Mouse (Mus musculus): Measurements from ENCODE around the gene 1700001C19Rik.

1700001C19Rik gene

DNA sequence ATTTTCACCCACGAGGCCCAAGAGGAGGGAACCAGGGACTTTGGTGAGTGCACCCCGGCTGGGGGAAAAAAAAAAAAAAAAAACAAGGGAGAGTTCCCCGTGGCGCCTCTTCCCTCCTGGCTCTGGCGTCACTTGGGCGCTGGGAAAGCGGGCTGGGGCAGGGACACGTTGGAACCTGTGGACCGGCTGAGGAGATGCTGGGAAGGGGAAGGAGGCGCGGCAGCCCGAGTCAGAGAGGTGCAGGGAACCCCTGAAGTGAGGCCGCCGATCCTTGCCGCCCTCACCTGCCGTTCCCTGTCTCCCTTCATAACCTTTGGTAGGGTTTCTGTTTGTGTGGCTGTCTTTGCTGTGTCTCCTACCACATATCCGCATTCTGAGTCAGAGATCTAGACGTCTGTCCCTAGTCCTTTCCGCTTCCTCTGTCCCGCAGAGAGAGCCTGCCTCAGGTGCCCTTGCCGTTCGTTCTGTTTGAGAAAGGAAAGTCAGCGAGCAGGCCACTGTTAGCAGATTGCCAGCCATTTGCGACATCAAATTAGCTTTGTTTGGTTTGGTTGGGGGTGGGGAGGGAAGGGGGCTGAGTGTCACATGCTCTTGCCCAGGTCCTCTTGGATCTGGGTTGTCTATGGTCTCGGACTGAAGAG, at the start of gene 1700001C19Rik:
Gene 1700001C19Rik, minus strand, starts transcription at position 470 of the 641 bp plus-strand sequence.
- in situ Hi-C loops (cut with MboI, MseI), result no loop called here

DNA sequence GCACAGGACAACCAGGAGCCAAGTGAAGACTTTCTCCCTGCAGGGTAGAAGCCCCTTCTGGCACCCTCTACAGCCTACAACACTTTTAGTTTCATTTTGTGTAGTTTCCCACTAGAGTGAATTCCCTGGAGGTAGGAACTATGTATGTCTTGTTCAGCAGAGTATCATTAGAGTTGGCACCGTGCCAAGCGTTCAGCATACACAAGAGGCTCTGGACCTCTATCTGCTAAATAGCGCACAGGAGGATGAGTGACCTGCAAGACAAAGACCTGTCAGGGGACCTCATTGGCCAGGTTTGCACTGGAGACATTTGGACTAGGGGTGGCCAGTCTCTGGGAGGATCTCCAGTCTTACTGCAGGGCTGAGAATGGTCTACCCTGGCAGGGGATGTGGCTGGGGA, 48.6 kb upstream of the 1700001C19Rik start:
- in situ Hi-C loops (cut with MboI, MseI), result no loop called here

DNA sequence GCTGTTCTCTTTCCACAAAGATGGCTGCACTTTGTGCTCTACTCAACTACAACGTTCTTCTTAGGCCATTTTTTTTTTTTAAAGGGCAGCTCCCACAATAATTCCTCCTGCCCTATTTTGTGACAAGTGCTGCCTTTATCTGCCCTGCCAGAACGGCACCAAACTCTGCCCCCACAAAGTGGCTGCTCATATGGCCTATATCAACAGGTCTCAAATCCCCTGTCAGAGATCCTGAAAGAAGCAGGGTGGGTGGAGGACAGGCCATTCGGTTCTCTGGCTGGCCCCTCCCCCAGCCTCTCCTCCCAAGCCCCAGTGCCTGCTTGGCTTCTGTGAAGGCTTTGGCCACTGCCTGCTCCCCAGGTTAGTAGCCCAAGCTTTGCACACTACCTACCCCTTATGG, 47.8 kb upstream of the 1700001C19Rik start:
- in situ Hi-C loops (cut with MboI, MseI), result no loop called here

DNA sequence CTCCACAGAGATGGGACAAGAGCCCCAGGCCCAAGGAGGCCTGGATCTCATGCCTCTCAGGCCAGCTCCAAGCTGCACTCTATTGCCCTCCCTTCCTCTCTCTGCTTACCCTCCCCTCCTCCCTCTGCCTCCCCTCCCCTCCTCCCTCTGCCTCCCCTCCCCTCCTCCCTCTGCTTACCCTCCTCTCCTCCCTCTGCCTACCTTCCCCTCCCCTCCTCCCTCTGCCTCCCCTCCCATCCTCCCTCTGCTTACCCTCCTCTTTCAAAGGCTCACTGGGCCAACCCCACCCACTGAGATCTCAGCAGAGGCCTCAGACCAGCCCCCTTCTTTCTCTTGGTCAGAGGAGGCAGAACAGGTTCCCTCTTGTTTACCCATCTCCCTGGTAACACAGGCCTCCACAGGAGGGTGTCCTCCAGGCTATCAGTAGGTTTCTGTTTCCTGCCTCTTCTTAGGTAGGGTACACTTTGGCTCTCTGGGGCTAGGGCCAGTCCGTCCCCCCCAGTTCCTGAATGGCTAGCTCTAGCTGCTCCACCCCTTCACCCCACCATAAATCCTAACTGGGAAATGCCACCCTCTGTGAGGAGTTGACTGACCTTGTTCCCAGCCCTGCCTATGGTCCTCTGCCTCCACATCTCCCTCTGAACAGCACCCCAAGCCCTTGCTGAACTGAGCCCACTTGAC, 47.2 kb upstream of the 1700001C19Rik start:
- in situ Hi-C loops (cut with MboI, MseI), result no loop called here

DNA sequence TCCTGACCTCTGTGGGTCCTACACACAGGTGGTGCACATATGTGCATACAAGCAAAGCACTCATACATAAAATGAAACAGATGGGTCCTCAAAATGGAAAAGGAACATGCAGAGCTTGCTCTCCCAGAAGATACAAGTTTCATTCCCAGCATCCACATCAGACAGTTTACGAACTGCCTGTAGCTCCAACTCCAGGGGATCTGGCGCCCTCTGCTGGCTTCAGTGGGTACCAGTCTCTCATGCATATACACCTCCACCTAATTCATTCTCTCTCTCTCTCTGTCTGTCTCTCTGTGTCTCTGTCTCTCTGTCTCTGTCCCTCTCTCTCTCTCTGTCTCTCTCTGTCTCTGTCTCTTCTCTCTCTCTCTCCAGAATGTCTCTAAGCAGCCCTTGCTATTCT, 45.2 kb upstream of the 1700001C19Rik start:
- in situ Hi-C loops (cut with MboI, MseI), result no loop called here

DNA sequence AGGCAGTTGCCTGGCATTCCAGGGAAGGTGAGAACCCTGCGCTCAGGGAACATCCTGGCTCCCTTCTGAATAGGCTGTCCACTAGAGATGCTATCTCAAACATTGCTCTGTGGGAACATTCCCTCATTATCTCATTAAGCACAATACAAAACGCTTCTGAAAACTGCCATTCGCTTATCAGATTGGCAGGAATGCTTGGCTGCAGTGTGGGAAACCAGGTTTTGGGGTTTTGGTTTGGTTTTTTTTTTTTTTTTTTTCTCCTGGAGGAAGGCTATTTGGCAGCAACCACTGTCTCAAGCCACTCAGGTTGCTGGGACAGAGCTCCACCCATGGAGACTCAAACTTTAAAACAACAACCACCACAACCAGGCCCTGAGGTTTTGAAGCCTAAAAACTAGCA, 42.7 kb upstream of the 1700001C19Rik start:
- in situ Hi-C loops (cut with MboI, MseI), result no loop called here

DNA sequence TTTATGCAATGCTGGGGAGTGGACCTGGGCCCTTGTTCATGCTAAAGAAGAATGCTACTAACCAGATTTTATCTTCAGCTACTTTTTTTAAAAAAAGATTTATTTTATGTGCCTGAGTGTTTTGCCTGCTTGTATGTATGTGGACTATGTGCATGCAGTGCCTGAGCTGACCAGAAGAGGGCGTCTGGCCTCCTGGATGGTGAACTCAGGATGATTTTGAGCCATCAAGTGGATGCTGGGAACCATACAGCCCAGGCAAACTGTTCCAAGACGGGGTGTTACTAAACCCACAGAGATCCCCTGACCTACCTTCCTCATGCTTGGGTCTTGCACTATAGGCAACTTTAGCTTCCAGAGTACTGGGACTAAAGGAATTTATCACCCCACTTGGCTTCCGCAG, 38.5 kb upstream of the 1700001C19Rik start:
- in situ Hi-C loops (cut with MboI, MseI), result no loop called here

DNA sequence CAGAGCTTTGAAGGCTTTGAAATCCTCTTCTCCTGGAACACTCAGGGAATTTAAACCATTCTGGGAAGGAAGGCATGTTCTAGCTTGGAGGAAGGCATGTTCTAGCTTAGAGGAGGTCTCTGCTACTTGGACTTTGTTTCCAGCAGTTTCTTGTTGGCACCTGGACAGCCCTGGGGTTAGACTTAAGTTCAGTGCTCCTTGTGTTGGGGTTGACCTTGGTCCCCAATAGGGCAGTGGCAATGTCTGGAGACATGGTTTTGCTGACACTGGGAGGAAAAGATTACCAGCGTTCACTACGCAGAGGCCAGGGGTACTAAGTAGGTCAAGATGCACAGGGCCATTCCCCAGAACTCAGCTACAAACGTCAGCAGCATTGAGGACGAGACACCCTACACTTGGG, 38.0 kb upstream of the 1700001C19Rik start:
- in situ Hi-C loops (cut with MboI, MseI), result no loop called here

DNA sequence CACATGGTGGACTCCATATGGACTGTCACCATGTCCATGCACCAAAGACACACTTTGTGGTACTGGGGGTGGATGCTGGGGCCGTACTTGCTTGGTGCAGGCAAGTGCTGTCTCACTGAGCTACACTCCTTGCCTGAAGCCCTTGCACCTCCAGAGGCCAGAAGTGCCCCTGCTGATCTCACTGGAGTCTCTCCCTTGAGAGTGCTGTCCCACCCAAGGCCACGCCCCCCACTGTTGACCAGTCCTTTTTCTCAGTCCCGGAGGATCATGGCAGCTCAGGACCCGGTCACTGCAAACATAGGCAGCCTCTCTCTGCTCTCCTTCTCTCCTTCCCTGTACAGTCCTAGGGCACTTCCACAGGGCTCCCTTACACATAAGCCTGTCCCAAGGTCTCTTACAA, 37.1 kb upstream of the 1700001C19Rik start:
- in situ Hi-C loops (cut with MboI, MseI), result no loop called here

DNA sequence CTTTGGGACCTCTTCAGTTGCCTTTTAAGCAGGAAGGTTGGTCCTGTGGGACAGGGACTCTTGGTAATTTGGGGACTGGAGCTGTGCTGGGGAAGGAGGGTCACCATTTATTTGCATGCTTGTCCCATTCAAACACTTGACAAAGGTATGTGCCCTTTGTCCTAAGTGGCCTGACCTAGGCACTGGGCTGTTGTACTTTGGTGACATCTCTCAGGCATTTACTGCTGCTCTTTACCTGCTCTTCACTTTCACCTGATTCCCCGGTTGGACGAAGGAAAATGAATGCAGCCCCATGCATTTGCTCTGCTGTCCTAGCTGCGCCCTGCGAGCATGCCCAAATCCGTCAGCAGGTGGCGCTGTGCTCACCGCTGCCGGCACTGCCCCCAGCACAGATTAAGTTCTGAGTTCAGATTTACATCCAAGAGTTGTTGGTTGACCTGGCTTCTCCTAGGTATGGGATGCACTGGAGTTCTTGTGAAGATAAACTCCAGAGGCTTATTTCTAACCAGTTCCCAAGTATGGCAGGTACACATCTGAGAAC, 36.3 kb upstream of the 1700001C19Rik start:
- in situ Hi-C loops (cut with MboI, MseI), result no loop called here

DNA sequence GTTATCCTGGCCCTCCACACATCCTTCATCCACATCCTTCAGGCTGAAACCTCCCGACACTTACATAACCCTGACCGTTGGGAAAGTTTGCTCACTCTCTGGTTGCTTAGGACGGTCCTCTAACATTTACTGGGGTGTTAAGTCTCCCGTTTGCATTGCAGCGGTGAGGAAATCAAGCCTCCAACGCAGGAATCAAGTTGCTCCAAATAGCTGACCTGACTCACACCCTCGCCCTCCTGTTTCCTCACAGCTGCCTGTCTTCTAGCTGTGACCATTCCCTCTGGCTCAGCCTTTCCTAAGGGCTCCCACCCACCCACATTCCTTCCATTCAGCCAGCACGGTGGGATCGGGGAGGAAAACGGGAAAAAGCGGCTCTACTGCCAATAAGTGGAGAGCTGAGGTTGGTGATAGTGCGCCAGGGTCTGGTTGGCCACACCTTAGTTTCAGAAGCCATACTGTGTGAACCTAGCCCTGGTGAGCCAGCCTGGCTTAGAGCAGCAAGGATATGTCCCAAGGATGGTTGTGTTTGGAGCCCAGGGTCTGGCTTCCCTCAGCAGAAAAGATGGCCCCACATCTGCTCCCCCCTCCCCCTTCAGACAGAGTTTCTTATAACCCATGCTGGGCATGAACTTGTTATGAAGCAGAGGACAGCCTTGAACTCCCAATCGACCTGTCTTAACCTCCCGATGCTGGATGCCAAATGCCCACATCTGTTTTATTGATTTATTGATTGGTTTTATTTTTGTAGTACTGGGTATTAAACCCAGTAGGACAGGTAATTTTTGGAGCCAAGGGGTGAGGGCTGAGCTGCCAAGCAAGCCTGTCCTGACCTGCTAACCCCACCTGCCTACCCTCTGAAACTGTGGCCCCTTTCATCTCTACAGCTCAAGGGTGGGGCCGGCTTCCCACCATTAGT, 35.5 kb upstream of the 1700001C19Rik start:
- in situ Hi-C loops (cut with MboI, MseI), result no loop called here

DNA sequence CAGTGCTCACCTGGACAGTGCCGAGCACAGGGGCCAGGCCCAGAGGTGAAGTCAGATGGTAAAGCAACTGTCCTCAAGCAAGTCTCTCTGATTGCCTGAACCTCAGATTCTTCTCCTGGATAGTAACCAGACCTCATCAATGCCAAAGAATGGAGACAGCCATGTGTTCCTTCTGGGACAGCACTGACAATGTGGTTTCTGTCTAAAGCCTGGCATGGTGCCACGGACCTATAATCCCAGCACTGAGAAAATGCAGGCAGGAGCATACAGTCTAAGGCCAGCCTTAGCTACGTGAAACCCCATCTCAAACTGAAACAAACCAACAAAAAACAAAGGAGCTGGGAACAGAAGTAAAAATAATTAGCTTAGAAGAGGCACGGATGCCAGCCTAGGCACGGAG, 33.5 kb upstream of the 1700001C19Rik start:
- in situ Hi-C loops (cut with MboI, MseI), result no loop called here

DNA sequence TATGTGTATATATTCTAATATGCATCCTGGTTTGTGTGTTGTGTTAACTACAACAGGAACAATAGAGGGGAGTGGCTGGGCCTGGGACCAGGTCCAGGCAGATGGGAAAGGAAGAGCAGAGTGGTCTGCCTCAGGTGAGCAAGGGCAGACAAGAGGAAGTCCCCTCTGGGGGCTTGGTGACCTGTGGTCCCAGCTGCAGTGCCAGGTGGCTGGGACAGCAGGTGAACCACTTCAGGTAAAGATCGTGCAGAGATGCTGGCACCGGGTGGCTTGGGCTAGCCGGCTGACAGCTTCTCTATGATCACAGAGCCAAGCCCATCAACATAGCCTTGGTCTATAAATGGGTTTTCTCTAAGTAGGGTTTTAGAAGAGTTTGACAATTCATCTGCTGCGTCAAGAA, 32.9 kb upstream of the 1700001C19Rik start:
- in situ Hi-C loops (cut with MboI, MseI), result no loop called here

DNA sequence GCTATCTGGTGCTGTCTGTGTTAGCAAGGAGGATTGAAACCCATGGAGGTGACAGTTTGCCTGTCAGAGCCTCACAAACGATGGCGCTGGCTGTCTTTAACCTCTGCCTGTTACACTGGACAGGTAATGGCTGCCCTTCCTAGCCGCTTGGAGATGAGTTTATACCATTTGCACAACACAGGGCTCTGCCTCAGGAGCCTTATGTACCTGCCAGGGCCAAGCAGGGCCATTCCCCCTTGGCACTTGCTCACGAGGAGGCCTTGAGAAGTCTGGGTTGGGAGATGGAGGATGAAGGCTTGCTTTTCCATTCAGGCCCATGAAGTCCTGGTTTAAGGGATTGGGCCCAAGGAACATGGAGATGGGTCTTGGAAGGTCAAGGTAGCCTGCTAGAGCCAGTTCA, 32.5 kb upstream of the 1700001C19Rik start:
- in situ Hi-C loops (cut with MboI, MseI), result no loop called here

DNA sequence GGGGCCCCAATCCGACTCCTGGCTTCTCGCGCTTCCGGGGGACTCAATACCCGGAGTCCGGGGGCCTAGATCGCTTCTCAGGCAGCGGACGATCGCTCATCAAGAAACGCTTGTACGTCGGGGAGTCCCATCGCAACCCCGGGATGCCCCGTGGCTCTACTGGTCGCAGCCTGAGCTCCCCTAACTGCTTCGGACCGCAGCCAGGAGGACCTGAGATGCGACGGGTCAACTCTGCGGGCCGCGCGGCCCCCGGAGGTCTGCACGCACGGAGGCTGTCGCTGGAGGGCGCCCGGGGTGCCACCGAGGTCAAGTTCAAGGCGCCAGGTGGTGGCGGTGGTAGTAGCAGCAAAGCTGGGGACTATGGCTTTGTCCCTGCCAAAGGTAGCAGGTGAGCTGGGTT, 31.3 kb upstream of the 1700001C19Rik start:
- in situ Hi-C loops (cut with MboI, MseI), result no loop called here

DNA sequence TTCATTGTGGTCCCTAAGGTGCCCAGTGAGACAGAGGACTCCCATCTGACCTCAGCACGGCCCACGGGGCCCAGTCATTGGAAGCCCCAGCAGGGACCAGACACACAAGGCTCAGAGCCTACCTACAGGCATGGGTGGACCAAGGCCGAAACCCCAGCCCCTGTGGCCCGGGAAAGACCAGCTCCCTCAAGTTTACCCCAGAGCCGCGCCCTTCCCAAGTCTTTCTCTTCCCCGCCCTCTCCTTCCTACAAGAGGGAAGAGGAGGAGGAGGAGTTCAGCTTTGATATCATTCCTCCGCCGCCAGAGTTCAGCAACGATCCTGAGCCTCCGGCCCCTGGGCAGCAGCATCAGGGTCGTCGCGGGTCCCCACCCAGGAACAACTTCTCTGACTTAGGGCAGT, 30.9 kb upstream of the 1700001C19Rik start:
- in situ Hi-C loops (cut with MboI, MseI), result no loop called here

DNA sequence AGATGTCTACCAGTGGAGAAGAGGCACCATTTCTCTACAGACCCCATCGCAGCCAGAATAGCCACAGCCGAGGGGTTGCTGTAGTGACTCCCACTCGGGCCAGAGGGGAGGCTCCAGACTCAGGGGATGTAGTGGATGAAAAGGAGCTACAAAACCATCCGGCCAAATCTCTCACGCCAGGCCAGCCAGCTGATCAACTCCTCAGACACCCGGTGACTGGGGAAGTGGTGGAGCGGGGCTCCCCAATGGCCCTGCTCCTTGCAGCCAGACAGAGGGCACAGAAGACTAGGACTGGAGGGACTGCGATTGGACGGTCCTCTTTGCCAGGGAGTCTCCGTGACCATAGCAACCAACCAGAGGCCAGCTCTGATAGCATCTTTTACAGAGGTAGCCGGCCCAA, 30.5 kb upstream of the 1700001C19Rik start:
- in situ Hi-C loops (cut with MboI, MseI), result no loop called here

DNA sequence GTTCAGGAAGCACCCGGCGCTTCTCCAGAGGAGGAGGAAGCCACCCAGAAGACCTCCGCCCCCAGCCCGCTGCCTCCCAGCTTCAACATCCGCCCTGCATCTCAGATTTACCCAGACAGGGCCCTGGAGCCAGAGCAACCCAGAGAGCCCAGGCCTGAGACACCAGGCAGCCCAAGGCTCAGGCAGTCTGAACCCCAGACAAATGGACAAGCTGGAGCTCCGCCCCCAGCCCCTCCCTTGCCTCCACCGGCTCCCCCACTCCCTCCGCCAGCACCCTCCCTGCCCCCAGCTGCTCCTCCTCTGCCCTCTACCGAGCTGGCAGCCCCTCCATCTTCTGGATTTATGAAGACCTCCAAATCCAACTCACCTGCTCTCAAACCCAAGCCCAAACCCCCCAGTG, 29.1 kb upstream of the 1700001C19Rik start:
- in situ Hi-C loops (cut with MboI, MseI), result no loop called here

DNA sequence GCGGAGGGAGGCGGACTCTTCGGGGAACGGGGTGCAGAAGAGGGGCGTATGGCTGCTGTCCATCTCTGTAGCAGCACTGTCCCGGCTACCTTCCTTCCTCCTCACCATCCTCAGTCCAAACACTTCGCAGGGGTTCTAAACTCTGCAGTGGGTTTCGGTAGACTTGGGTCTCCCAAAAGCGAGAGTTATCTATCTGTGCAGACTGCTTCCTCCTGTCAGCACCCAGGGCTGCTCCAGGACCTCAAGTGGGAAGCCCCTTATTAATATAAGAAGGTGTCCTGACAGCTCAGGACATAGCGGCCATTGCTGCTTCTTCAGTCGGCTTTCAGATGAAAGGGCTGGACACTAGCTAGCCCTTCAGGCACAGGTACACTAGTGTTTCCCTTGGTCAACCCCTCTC, 27.8 kb upstream of the 1700001C19Rik start:
- in situ Hi-C loops (cut with MboI, MseI), result no loop called here

DNA sequence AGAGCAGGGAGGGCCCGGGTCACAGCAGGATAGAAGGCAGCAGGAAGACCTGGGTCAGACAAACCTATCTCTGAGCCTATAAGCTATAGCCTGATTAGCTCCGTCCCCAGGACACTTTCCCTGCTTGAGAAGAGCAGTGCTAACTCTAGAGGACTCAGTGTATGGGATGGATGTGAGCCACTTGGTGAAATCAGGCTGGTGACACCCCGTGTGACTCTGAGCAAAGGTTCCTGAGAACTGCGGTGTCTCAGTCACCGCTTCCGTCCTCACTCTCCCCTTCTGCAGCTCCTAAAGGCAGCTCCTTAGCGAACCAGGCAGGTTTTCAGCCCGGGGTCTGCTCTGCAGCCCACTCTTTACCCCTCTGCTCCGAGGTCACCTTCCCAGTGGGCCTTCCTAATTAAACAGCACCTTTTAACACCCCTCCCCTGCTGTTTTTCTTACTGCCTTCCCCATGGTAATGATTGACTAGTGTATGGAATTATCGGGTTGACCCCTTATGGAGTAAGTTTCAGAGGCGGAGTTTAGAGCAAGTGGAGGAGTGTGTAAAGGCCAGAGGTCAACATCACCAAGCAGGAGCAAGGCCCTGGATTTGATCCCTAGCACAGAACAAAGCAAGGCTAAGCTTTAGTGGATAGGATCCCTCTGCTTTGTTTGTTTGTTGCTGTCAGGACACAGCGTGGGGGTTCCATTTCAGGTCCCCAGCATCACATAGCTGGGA, 27.2 kb upstream of the 1700001C19Rik start:
- in situ Hi-C loops (cut with MboI, MseI), result no loop called here

DNA sequence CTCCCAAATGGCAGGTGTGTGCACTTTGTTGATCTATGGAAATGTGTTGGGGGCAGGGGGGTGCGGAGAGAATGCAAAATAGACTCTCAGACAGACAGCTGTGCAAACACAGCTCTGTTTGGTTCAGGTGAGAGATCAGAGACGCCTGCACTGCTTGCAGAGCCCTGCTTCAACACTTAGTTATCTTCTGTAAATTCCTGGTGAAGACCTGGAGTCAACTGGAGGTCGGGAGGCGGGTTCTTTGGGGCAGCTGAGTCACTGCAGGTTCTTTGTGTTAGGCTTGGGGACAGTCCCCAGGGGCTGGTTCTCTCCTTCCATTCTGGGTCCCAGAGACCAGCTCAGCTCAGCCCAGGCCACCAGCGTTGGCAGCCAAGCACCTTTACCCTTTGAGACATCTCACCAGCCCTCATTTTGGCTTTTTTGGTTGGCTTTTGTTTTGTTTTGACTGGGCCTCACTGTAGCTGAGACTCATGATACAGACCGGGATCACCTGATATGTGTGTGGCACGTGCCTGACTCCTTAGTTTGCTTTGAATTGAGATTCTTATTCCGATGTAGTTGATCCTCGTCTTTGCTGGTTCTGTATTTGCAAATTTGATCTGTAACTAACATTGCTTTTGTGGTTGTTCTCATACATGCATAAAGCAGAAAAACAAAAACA, 25.7 kb upstream of the 1700001C19Rik start:
- in situ Hi-C loops (cut with MboI, MseI), result no loop called here
